Mouse (Mus musculus): ENCODE results near the gene Stpg3. TPM values are rescaled to one million over a fixed set of nuclear protein-coding genes. Genes with fewer than 3 reads are reported as not detected.
"Not testable (repeated sequence)": the region's sequence is repeated elsewhere in the genome, so short reads cannot be mapped to it uniquely, and the experiment has no call there.

The Stpg3 gene
- polyA plus RNA-seq, 1 experiment from 2014 or later = not detected

DNA sequence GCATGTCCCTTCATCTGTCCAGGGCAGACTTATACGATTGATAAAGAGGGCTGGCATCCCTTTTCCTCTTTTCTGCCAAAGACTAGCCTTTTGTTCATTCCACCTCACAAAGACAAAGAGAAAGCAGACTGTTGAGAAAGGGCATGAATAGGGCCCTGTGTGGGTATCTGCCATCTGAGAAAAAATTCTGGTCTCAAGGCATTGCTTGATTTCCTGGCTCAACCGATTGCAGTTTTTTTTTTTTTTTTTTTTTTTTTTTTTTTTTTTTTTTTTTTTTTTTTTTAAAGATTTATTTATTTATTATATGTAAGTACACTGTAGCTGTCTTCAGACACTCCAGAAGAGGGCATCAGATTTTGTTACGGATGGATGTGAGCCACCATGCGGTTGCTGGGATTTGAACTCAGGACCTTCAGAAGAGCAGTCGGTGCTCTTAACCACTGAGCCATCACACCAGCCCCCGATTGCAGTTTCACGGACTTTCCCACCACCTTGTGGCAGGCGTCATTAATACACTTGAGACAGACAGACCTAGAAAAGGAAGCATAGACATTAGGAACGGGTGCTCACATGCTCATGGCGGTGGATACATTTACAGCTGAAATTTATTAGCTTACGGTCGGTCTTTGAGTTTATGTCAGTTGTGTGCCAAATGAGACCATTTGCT lies 42.1 kb upstream of the Stpg3 start:
- DNase-seq (ENCODE audit: low spot score) = not testable (repeated sequence)
- H3K9ac ChIP-seq (replicated peaks; ENCODE audit: low read length) = peak overlapping the region; percentile 89

DNA sequence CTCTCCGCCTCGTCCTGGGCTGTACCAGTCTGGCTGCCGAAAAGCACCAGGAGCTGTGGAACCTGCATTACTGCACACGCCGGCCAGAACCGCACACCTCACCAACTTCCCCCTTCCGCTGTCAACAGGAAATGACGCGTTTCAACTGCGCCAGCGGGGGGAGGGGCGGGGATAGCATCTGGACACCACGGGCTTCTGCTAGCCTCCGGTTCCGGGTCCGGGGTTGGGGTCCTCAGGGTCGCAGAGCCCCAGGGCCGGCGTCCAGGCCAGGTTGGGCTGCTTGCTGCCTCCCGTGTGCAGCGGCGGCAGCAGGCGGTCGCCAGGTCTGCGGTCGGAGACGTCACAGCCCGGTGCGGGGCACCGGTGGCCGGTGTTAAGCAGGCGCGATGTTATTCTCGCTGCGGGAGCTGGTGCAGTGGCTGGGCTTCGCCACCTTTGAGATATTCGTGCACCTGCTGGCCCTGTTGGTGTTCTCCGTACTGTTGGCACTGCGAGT lies 40.9 kb upstream of the Stpg3 start, which contains the start of gene Tmem203:
Gene Tmem203, plus strand, starts transcription at position 156 of the 496 bp plus-strand sequence.
- no peaks in the 10 kb centered on the region for H3K27me3 ChIP-seq (ENCODE audit: control insufficient read depth, insufficient read depth, low read length)
- H3K27ac ChIP-seq (replicated peaks; ENCODE audit: low read depth, low read length) = peak within 1 kb of the TSS; percentile 56; the same call in 1 of the 2 replicates
- peak within 1 kb of the TSS; percentile 97 for H3K4me3 ChIP-seq (ENCODE audit: low read depth, low read length)
- H3K4me2 ChIP-seq (ENCODE audit: low read depth, low read length) = peak within 1 kb of the TSS; percentile 90
- peak; percentile 96 for DNase-seq (ENCODE audit: low spot score)
- H3K36me3 ChIP-seq (replicated peaks; ENCODE audit: control insufficient read depth, insufficient read depth, low read depth, low read length) = no peaks in the 10 kb centered on the region
- H3K4me1 ChIP-seq (ENCODE audit: control insufficient read depth, insufficient read depth, low read length) = no peaks in the 10 kb centered on the region; the same call in 1 of the 2 replicates
- no peaks in the 10 kb centered on the region for H3K9me3 ChIP-seq (replicated peaks; ENCODE audit: control insufficient read depth, low read length)
- H3K9ac ChIP-seq (replicated peaks; ENCODE audit: low read length) = peak within 1 kb of the TSS; percentile 89
- ATAC-seq (replicated peaks; ENCODE audit: insufficient number of reproducible peaks, low FRiP score, low TSS enrichment, low read depth) = peak; percentile 87
- under 1% methylated on average over 39 of the region's 39 CpGs for WGBS

More for the DNA sequence above, 42.1 kb upstream of the Stpg3 start:
- not testable (repeated sequence) for H3K27ac ChIP-seq (replicated peaks; ENCODE audit: low read depth, low read length); H3K36me3 ChIP-seq (replicated peaks; ENCODE audit: control insufficient read depth, insufficient read depth, low read depth, low read length); H3K9me3 ChIP-seq (replicated peaks; ENCODE audit: control insufficient read depth, low read length); H3K4me1 ChIP-seq (ENCODE audit: control insufficient read depth, insufficient read depth, low read length); H3K27me3 ChIP-seq (ENCODE audit: control insufficient read depth, insufficient read depth, low read length); ATAC-seq (replicated peaks; ENCODE audit: insufficient number of reproducible peaks, low FRiP score, low TSS enrichment, low read depth)
- 66% methylated on average over 11 of the region's 12 CpGs for WGBS
- Histone ChIP-seq H3K4me3 (ENCODE audit: low read depth, low read length) (peak overlapping the region; percentile 97; the same call in 1 of the 2 replicates), H3K4me2 (ENCODE audit: low read depth, low read length) (peak overlapping the region; percentile 90)

GRCm38 (mm10) chr2:25252331-25252730 lies 37.9 kb upstream of the Stpg3 start:
- H3K9ac ChIP-seq (replicated peaks; ENCODE audit: low read length) = no peak overlapping the region
- no peaks in the 10 kb centered on the region for H3K27me3 ChIP-seq (ENCODE audit: control insufficient read depth, insufficient read depth, low read length)
- H3K36me3 ChIP-seq (replicated peaks; ENCODE audit: control insufficient read depth, insufficient read depth, low read depth, low read length) = no peaks in the 10 kb centered on the region; the same call in 1 of the 2 replicates
- 87% methylated on average over 1 of the region's 1 CpGs for WGBS
- no peak overlapping the region for H3K4me3 ChIP-seq (ENCODE audit: low read depth, low read length)
- H3K4me2 ChIP-seq (ENCODE audit: low read depth, low read length) = no peak overlapping the region
- DNase-seq (ENCODE audit: low spot score) (no peak), ATAC-seq (replicated peaks; ENCODE audit: insufficient number of reproducible peaks, low FRiP score, low TSS enrichment, low read depth) (no peak)
- no peak overlapping the region for H3K27ac ChIP-seq (replicated peaks; ENCODE audit: low read depth, low read length)
- no peaks in the 10 kb centered on the region; the same call in 1 of the 2 replicates for H3K4me1 ChIP-seq (ENCODE audit: control insufficient read depth, insufficient read depth, low read length)
- H3K9me3 ChIP-seq (replicated peaks; ENCODE audit: control insufficient read depth, low read length) = no peaks in the 10 kb centered on the region

DNA sequence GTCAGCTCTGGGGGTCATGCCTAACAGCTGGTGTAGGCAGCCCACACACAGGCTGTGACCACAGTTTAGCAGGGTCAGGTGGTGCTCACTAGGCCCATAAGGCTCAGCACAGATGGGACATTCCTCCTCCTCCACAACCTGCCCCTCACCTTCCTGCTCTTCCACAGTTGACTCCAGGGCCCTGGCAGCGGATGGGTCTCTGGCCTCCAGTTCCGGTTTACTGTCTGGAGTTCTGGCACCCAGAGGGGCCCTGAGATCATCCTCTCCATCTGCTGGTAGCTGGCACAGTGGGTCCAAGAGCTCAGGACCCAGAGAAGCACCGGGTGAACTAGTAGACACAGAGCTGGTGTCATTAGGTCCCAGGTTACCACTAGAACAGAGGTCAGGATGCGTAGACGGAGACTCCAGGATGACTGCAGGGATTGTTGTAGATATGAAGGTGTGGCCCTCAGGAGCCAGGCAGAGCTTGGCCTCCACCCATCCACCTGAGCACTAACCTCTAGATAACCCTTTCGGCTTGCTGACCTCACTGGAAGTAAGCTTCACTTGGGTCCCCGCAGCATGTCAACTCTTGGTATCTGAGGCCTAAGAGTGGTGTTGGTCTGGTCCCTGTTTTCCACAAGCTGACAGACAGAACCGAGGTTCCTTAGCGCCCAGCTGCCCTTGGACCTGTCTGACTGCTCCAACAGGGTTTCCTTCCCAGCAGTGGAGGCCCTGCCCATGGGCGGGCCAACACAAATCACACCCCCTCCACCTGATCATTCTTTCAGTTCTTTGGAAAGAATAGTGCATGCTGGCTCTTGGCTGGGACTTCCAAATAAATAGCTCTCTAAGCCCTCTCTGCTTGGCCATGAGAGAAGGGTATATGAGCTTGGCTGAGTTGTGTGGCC lies 32.0 kb upstream of the Stpg3 start, which contains the start of gene AL732309.1:
Gene AL732309.1, minus strand, starts transcription at position 681 of the 890 bp plus-strand sequence.
- no peak for DNase-seq (ENCODE audit: low spot score)
- no peaks in the 10 kb centered on the region; the same call in 1 of the 2 replicates for H3K36me3 ChIP-seq (replicated peaks; ENCODE audit: control insufficient read depth, insufficient read depth, low read depth, low read length)

DNA sequence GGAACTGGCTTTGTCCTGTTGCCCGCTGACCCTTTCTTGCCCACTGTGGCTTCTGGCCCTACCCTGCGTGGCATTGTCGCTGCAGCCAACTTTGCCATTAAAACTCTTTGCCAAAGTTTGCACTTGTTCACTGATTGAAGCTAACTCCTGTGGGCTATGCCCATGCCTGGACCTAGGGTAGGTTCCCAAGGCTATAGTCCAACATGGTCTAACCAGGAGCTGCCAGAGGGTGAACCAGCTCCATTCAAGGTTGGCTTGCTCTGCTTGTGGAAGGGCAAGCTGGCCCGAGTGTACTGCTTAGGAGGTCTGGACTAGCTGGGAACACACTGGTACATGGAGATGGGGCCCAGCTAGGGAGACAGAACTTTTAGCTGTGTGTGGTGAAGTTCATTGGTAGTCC lies 29.7 kb upstream of the Stpg3 start:
- no peak overlapping the region for H3K4me3 ChIP-seq (ENCODE audit: low read depth, low read length)
- ATAC-seq (replicated peaks; ENCODE audit: insufficient number of reproducible peaks, low FRiP score, low TSS enrichment, low read depth) (no peak), DNase-seq (ENCODE audit: low spot score) (no peak)
- H3K9ac ChIP-seq (replicated peaks; ENCODE audit: low read length) = no peak overlapping the region
- H3K27me3 ChIP-seq (ENCODE audit: control insufficient read depth, insufficient read depth, low read length) = peaks cover 25% of the 10 kb centered on the region
- no peaks in the 10 kb centered on the region; the same call in 1 of the 2 replicates for H3K36me3 ChIP-seq (replicated peaks; ENCODE audit: control insufficient read depth, insufficient read depth, low read depth, low read length)
- H3K27ac ChIP-seq (replicated peaks; ENCODE audit: low read depth, low read length) = no peak overlapping the region
- no peak overlapping the region for H3K4me2 ChIP-seq (ENCODE audit: low read depth, low read length)
- H3K4me1 ChIP-seq (ENCODE audit: control insufficient read depth, insufficient read depth, low read length) = peaks cover 8% of the 10 kb centered on the region; the same call in 1 of the 2 replicates
- WGBS = 86% methylated on average over 4 of the region's 4 CpGs
- H3K9me3 ChIP-seq (replicated peaks; ENCODE audit: control insufficient read depth, low read length) = no peaks in the 10 kb centered on the region

More for the DNA sequence above, 32.0 kb upstream of the Stpg3 start, which contains the start of gene AL732309.1:
- Histone ChIP-seq H3K9ac (replicated peaks; ENCODE audit: low read length) (no peak within 1 kb of the TSS), H3K4me2 (ENCODE audit: low read depth, low read length) (no peak within 1 kb of the TSS), H3K27me3 (ENCODE audit: control insufficient read depth, insufficient read depth, low read length) (peaks cover 19% of the 10 kb centered on the region), H3K27ac (replicated peaks; ENCODE audit: low read depth, low read length) (no peak within 1 kb of the TSS), H3K4me3 (ENCODE audit: low read depth, low read length) (no peak within 1 kb of the TSS), H3K9me3 (replicated peaks; ENCODE audit: control insufficient read depth, low read length) (no peaks in the 10 kb centered on the region), H3K4me1 (ENCODE audit: control insufficient read depth, insufficient read depth, low read length) (peaks cover 6% of the 10 kb centered on the region; the same call in 1 of the 2 replicates)
- 89% methylated on average over 10 of the region's 10 CpGs for WGBS
- no peak for ATAC-seq (replicated peaks; ENCODE audit: insufficient number of reproducible peaks, low FRiP score, low TSS enrichment, low read depth)

GRCm38 (mm10) chr2:25243342-25243741 lies 28.9 kb upstream of the Stpg3 start:
- Histone ChIP-seq H3K36me3 (replicated peaks; ENCODE audit: control insufficient read depth, insufficient read depth, low read depth, low read length) (no peaks in the 10 kb centered on the region; the same call in 1 of the 2 replicates), H3K4me1 (ENCODE audit: control insufficient read depth, insufficient read depth, low read length) (peaks cover 8% of the 10 kb centered on the region; the same call in 1 of the 2 replicates), H3K27me3 (ENCODE audit: control insufficient read depth, insufficient read depth, low read length) (peaks cover 25% of the 10 kb centered on the region), H3K27ac (replicated peaks; ENCODE audit: low read depth, low read length) (no peak overlapping the region), H3K4me3 (ENCODE audit: low read depth, low read length) (no peak overlapping the region), H3K4me2 (ENCODE audit: low read depth, low read length) (peak overlapping the region; percentile 95), H3K9ac (replicated peaks; ENCODE audit: low read length) (no peak overlapping the region), H3K9me3 (replicated peaks; ENCODE audit: control insufficient read depth, low read length) (no peaks in the 10 kb centered on the region)
- DNase-seq (ENCODE audit: low spot score) (no peak), ATAC-seq (replicated peaks; ENCODE audit: insufficient number of reproducible peaks, low FRiP score, low TSS enrichment, low read depth) (no peak)
- 75% methylated on average over 8 of the region's 8 CpGs for WGBS

- H3K27me3 ChIP-seq (ENCODE audit: control insufficient read depth, insufficient read depth, low read length) = peaks cover 25% of the 10 kb centered on the region
- H3K9me3 ChIP-seq (replicated peaks; ENCODE audit: control insufficient read depth, low read length) = no peaks in the 10 kb centered on the region
- peak within 1 kb of the TSS; percentile 60 for H3K9ac ChIP-seq (replicated peaks; ENCODE audit: low read length)
- DNase-seq (ENCODE audit: low spot score) = no peak
- WGBS = under 1% methylated on average over 25 of the region's 59 CpGs
- H3K36me3 ChIP-seq (replicated peaks; ENCODE audit: control insufficient read depth, insufficient read depth, low read depth, low read length) = no peaks in the 10 kb centered on the region
- H3K4me3 ChIP-seq (ENCODE audit: low read depth, low read length) = peak within 1 kb of the TSS; percentile 54
- peak within 1 kb of the TSS; percentile 95 for H3K4me2 ChIP-seq (ENCODE audit: low read depth, low read length)
- H3K4me1 ChIP-seq (ENCODE audit: control insufficient read depth, insufficient read depth, low read length) = peaks cover 8% of the 10 kb centered on the region; the same call in 1 of the 2 replicates
- no peak within 1 kb of the TSS for H3K27ac ChIP-seq (replicated peaks; ENCODE audit: low read depth, low read length)
- ATAC-seq (replicated peaks; ENCODE audit: insufficient number of reproducible peaks, low FRiP score, low TSS enrichment, low read depth) = no peak
Measured at GRCm38 (mm10) chr2:25242101-25242506, 27.7 kb upstream of the Stpg3 start, which contains the start of the genes Rnf208 and Cysrt1. Gene Rnf208, plus strand, starts transcription at chr2:25242255. Gene Cysrt1, minus strand, starts transcription at chr2:25242452.
